ENCODE assay signal across 7 mouse cellular contexts in genomic region chr10:34328310-34328709, GRCm38 (mm10). TPM values are rescaled to one million over a fixed set of nuclear protein-coding genes. Genes with fewer than 3 reads are reported as not detected.
DNase-seq lines count a peak whose midpoint lies in the region; ATAC-seq and TF ChIP-seq lines count a peak whose summit lies in the region.

No protein-coding gene starts in this region.

- H3K4me3 ChIP-seq in ES-Bruce4 (ENCODE audit: low read depth, low read length): no peak overlapping the region

- H3K9ac ChIP-seq in ES-Bruce4 (ENCODE audit: low read depth, poor library complexity, severe bottlenecking): no peak overlapping the region

- TF ChIP-seq CTCF in ES-Bruce4 (IDR thresholded peaks at IDR 0.05; ENCODE audit: low read depth, low read length): peak; percentile 71

- no peak for TF ChIP-seq EP300 in ES-Bruce4 (IDR thresholded peaks at IDR 0.05; ENCODE audit: insufficient read depth, low read depth, low read length)

- peak; percentile 63 for ATAC-seq in activated CD4-positive, CD25-positive, alpha-beta regulatory T cell, adult 4 months

- intact Hi-C loops in heart, postnatal 14 days (cut with DNase I): loop anchor here (5.0 kb wide), 1 partner anchor 46 kb away; the partner anchor contains the start of gene Tspyl1

- TF ChIP-seq POLR2A in ES-Bruce4 (IDR thresholded peaks at IDR 0.05; ENCODE audit: insufficient read depth, low read length): no peak

- H3K36me3 ChIP-seq in ES-Bruce4 (ENCODE audit: control insufficient read depth, insufficient read depth, low read length, poor library complexity, severe bottlenecking): no peaks in the 10 kb centered on the region

- H3K27me3 ChIP-seq in ES-Bruce4 (ENCODE audit: control insufficient read depth, insufficient read depth, low read length, poor library complexity, severe bottlenecking): no peaks in the 10 kb centered on the region

- no peaks in the 10 kb centered on the region for H3K4me1 ChIP-seq in ES-Bruce4 (ENCODE audit: control insufficient read depth, insufficient read depth, low read length)

- H3K9me3 ChIP-seq in ES-Bruce4 (replicated peaks; ENCODE audit: control insufficient read depth, insufficient read depth, low read length, poor library complexity, severe bottlenecking): no peaks in the 10 kb centered on the region

- H3K27ac ChIP-seq in ES-Bruce4 (ENCODE audit: insufficient read depth, low read length): no peak overlapping the region

- peak; percentile 73 for DNase-seq in embryo, embryonic 11 days
- peak; percentile 30 to 52 for DNase-seq in heart, postnatal 14 days
- peak; percentile 29 to 70 for DNase-seq in layer of hippocampus, adult 18-20 months (ENCODE audit: low spot score in 2 of 2)
- peak; percentile 56 for DNase-seq in lung, postnatal 14 days
- peak; percentile 49 for DNase-seq in right cerebral cortex, postnatal 25 days

RNA-seq across cellular contexts. Expression of gene Tspyl4, which starts 31.1 kb away (rescaled TPM):
- polyA plus RNA-seq in ES-Bruce4 (2011; ENCODE audit: insufficient read depth, insufficient read length, low read depth, missing spikeins): 1.2 and 1.8 TPM in 2 replicates
- 10 to 100 TPM; 12.1 to 15.8 TPM for polyA plus RNA-seq in activated CD4-positive, CD25-positive, alpha-beta regulatory T cell, adult 4 months (2017; shearing (Covaris generic))
- total RNA-seq in heart, postnatal 14 days (2021): 10 to 100 TPM in 1 of 2 experiments, 1 to 10 TPM in 1; 8.0 to 10.1 TPM
- 100 to 1,000 TPM; 378 TPM for total RNA-seq in layer of hippocampus, adult 18-20 months (2021)

RNA-seq across cellular contexts. Expression of gene Tspyl1, which starts 46.3 kb away (rescaled TPM):
- 35.3 and 36.8 TPM in 2 replicates for polyA plus RNA-seq in ES-Bruce4 (2011; ENCODE audit: insufficient read depth, insufficient read length, low read depth, missing spikeins)
- polyA plus RNA-seq in activated CD4-positive, CD25-positive, alpha-beta regulatory T cell, adult 4 months (2017; shearing (Covaris generic)): 10 to 100 TPM; 37.1 to 45.4 TPM
- total RNA-seq in heart, postnatal 14 days (2021): 10 to 100 TPM; 51.0 to 52.9 TPM
- 100 to 1,000 TPM; 177 to 179 TPM for total RNA-seq in layer of hippocampus, adult 18-20 months (2021)

Comparison
In these comparisons a context has a peak if more than half of its experiments do, and no peak if none do; other contexts are left out.
1. RNA of gene Tspyl4, which starts 31.1 kb away (total RNA-seq): 378 TPM in layer of hippocampus, adult 18-20 months; 8.0 to 10.1 TPM in heart, postnatal 14 days; every median in the first group is over 10 times any median in the second.
2. Peak in every context shown above with its lines, with median percentiles within 50 percentile points of each other: DNase-seq.